Mouse (Mus musculus) thymus, postnatal 14 days (tissue): Measurements from ENCODE around the gene Camk2b.
"Not testable (repeated sequence)": the region's sequence is repeated elsewhere in the genome, so short reads cannot be mapped to it uniquely, and the experiment has no call there.

Source experiments
- DNase-seq: peaks from one replicate; pipeline ENCODE4 v3.0.0; 2021

The Camk2b gene

GRCm38 (mm10) chr11:6066176-6066575, at the start of gene Camk2b:
TSS of gene Camk2b (minus strand) at chr11:6066362.
- no peak for DNase-seq

- DNase-seq = no peak
Measured at GRCm38 (mm10) chr11:6111734-6112484, 45.7 kb upstream of the Camk2b start.

- no peak for DNase-seq
Measured at GRCm38 (mm10) chr11:6109990-6110389, 43.8 kb upstream of the Camk2b start.

- no peak for DNase-seq
Measured at GRCm38 (mm10) chr11:6108296-6108695, 42.1 kb upstream of the Camk2b start.

- DNase-seq = peak; percentile 63
Measured at GRCm38 (mm10) chr11:6107722-6108121, 41.6 kb upstream of the Camk2b start.

- no peak for DNase-seq
Measured at GRCm38 (mm10) chr11:6104734-6105133, 38.6 kb upstream of the Camk2b start.

- DNase-seq = not testable (repeated sequence)
Measured at GRCm38 (mm10) chr11:6096637-6097036, 30.5 kb upstream of the Camk2b start.

- DNase-seq = no peak
Measured at GRCm38 (mm10) chr11:6086991-6087390, 20.8 kb upstream of the Camk2b start.

- DNase-seq = no peak
Measured at GRCm38 (mm10) chr11:6078737-6079136, 12.6 kb upstream of the Camk2b start.

GRCm38 (mm10) chr11:6075618-6076066, 9.5 kb upstream of the Camk2b start:
- no peak for DNase-seq

GRCm38 (mm10) chr11:6068181-6068957, 2.2 kb upstream of the Camk2b start:
- no peak for DNase-seq

GRCm38 (mm10) chr11:6067160-6067559, 998 bp upstream of the Camk2b start:
- DNase-seq = no peak

GRCm38 (mm10) chr11:6065551-6066121, 526 bp downstream of the Camk2b start:
- DNase-seq = no peak

- no peak for DNase-seq
Measured at GRCm38 (mm10) chr11:6065046-6065521, 1.1 kb downstream of the Camk2b start.

GRCm38 (mm10) chr11:6064215-6065045, 1.7 kb downstream of the Camk2b start:
- DNase-seq = no peak

- DNase-seq = no peak
Measured at GRCm38 (mm10) chr11:6063501-6064214, 2.5 kb downstream of the Camk2b start.

GRCm38 (mm10) chr11:6063065-6063464, 3.1 kb downstream of the Camk2b start:
- DNase-seq = no peak

GRCm38 (mm10) chr11:6062329-6062728, 3.8 kb downstream of the Camk2b start:
- DNase-seq = no peak

- no peak for DNase-seq
Measured at GRCm38 (mm10) chr11:6061891-6062290, 4.3 kb downstream of the Camk2b start.

GRCm38 (mm10) chr11:6059162-6059561, 7.0 kb downstream of the Camk2b start:
- DNase-seq = no peak

- DNase-seq = no peak
Measured at GRCm38 (mm10) chr11:6053386-6053785, 12.8 kb downstream of the Camk2b start.

GRCm38 (mm10) chr11:6050066-6050560, 16.0 kb downstream of the Camk2b start:
- DNase-seq = no peak
